Mouse (Mus musculus) gastrocnemius, postnatal 10 days (tissue): ENCODE results near the gene Trmt1. TPM values are rescaled to one million over a fixed set of nuclear protein-coding genes. Genes with fewer than 3 reads are reported as not detected.

Experiments used
- DNase-seq: peaks from one replicate; pipeline ENCODE4 v3.0.0; 2021; ENCODE audit warnings: mixed read lengths
- total RNA-seq, 2 experiments: library from RNA; stranded (reverse); gene quantifications; 2 replicates each; pipeline ENCODE4 v1.2.3; 2021

The Trmt1 gene
- total RNA-seq, 2 experiments from 2014 or later: 33.7 to 43.9 TPM

DNA sequence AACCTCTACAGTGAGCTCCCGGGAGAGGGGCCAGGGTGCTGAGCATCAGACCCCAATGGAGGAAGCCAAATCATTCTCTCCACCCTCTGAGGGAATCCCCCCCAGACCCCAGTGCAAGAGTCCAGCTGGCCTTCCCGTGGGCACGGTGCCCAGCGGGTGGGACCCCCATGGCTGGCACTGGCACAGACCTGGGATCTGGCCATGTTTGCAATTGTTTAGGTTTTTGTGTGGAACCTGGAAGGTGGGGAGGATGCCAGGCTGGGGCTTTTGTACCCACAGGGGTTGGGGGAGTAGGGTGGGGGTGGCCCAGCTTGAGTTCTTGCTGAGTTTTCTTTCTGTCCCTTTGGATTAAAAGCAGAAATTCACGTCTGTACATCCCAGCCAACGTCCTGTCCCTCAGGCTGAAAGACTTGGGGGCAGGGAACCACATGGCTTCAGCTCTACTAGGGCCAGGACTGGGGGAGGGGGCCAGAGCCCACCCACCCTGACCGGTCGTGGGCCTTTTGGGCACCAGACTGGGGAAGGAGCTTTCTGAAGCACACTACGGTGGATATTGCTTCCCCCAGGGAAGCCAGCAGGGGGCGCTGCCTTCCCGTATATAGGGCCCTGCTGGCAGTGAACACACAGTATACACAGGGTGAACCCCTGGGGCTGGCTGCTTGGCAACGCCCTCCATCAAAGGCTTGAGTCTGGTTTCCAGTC is 22.8 kb downstream of the Trmt1 start:
- DNase-seq: peak; percentile 89

GRCm38 (mm10) chr8:84709931-84710330 is 23.8 kb downstream of the Trmt1 start:
- DNase-seq: no peak

GRCm38 (mm10) chr8:84711312-84711711 is 25.2 kb downstream of the Trmt1 start:
- peak; percentile 10 for DNase-seq

GRCm38 (mm10) chr8:84711933-84712758 is 26.0 kb downstream of the Trmt1 start:
- DNase-seq: peak; percentile 50

DNA sequence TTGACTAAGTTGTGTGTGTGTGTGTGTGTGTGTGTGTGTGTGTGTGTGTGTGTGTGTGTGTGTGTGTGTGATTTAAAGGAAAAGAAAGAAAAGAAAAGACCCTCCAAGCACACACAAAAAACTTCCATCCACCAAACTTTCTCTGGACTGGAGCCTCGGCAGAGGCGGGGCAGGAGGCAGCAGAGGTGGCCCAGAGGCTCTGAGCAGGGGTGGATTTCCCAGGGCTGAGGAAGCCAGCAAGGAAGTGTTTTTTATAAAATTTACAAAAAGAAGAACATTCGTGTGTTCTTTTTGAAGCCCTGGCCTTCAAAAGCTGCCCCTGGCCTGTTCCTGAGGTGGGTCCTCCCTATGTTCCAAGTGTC is 26.6 kb downstream of the Trmt1 start:
- peak; percentile 41 for DNase-seq

GRCm38 (mm10) chr8:84713381-84713780 is 27.3 kb downstream of the Trmt1 start:
- no peak for DNase-seq

DNA sequence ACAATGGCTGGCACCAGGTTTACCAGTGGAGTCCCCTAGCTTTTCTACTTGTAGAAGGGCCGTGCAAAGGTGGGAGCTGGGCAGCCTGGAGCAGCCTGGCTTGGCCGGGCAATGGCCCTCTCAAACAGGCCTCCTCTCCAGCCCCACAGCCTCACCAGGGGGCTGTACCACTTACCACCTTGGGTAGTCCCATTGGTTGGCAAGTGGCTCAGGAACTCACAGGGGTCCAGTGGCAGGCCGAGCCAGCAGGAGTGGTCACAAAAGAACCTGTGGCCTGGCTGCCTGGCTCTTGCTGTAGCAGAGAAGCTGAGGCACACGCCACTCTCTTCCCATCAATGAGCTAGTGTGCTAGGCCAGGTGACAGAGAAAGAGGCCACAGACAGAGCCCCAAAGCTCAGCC is 28.1 kb downstream of the Trmt1 start:
- no peak for DNase-seq

DNA sequence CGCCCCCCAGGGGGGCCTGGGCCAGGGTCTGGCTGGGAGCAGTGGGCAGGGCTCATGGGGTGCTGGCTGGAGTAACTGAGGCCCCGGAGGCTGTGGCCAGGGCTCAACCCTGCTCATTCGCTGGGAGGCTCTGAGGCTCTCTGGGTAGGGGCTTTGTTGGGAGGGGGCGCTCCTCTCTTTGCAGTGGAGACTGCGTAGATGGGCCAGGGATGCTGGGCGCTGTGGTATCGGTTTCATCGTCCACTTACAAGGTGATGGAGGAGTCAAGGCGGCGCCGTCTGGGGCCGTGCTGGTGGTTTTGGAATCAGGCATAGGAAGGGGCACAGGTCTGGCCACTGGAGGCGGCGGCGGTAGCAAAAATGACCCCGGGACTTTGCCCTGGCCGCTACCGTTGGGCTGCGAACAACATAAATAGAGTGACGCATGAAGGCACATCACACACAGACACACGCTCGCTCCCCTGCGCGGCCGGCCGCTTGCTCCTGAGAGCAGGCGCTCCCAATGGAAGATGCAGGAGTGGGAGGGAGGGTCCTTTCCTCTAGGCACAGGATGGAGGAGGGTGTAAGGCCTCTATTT is 29.9 kb downstream of the Trmt1 start:
- DNase-seq: peak; percentile 20

- no peak for DNase-seq
Observed at GRCm38 (mm10) chr8:84716790-84717189, 30.7 kb downstream of the Trmt1 start.

- DNase-seq: no peak
Observed at GRCm38 (mm10) chr8:84718476-84718875, 32.4 kb downstream of the Trmt1 start.

DNA sequence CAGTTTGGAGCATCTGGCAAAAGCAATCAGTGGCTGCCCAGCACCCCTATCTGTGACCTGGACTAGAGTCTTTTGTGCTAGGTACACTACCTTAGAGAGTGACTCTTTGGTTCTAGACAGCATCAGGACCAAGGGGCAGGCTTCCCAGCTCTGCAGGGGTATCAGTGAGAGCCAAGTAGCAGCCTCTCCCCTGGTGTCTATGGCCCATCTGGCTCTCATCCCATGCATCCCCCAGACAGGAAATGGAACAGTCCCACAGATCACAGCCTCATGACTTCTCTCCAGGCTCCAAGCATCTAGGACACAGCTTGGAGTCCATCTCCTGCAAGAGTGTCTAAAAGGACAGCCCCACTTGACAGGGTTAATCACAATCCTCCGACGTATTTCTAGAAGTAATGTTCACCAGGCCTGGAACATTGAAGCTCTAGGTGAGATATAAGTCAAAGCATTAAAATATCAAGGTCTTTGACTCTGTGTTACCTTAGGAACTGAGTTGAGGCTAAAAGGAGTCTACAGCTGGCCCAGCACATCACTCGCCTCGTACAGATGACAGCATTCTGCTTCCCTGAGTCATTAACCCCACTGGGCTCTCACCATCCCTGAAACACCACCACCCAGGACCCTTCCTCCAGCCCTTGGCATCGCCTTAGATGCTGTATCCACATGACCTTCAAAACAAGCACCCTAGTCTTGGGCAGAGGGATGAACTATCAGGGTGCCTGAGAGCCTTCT is 33.0 kb downstream of the Trmt1 start:
- DNase-seq: no peak

- DNase-seq: no peak
Observed at GRCm38 (mm10) chr8:84722530-84722849, 36.4 kb downstream of the Trmt1 start.

- DNase-seq: peak; percentile 71
Observed at GRCm38 (mm10) chr8:84722850-84723570, 36.9 kb downstream of the Trmt1 start, which contains the start of gene G430095P16Rik. Gene G430095P16Rik (plus strand): TSS chr8:84723007.

- DNase-seq: no peak
Observed at GRCm38 (mm10) chr8:84723571-84723900, 37.4 kb downstream of the Trmt1 start.

DNA sequence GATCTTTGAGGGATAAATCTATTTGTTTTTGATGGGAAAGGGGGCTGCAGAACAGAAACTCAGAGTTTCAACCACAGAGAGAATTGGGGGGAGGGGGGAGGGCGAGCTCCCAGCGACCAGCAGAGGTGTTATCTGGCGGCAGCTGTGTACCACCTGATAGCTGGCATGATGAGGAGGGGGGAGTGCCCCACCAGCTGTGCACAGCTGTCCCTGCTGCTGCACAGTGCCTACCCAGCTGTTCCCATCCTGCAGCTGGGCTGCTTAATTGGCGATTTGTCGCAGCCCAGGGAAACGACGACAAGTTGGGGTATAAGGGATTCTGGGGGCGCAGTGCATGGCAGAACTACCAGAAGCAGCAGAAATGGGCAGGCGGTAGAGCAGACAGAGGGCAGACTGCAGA is 38.6 kb downstream of the Trmt1 start:
- DNase-seq: no peak

DNA sequence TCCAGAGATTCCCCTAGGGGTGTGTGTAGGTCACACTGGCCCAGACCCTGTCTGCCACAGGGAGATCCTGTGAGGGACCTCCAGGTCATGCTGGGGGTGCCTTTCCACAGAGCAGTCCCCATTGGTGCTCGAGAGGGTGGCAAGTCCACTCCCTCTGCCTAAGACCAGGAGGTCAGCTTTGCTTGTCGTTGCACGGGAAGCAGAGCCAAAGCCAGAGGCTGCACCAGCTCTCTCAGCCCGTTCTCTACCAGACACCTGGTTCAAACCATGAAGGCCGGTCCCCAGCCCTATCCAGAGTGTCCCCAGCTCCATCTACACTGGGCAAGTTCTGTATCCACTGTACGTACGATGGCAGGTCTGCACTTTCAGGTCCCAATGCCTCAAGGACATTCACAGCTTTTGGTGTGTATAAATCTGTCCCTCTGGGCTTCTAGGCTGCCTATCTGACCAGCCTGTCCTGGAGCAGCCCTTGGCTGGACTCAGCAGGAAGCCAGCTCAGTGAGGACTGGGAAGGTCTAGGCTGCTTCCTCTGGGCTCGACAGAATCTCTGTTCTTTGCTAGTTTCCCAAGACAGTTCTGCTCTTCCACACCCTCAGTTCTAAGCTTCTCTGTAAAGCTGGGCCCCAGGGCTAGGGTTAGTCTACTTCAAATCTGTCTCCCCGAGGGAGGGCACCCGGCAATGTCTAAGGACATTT is 39.3 kb downstream of the Trmt1 start:
- DNase-seq: no peak

DNA sequence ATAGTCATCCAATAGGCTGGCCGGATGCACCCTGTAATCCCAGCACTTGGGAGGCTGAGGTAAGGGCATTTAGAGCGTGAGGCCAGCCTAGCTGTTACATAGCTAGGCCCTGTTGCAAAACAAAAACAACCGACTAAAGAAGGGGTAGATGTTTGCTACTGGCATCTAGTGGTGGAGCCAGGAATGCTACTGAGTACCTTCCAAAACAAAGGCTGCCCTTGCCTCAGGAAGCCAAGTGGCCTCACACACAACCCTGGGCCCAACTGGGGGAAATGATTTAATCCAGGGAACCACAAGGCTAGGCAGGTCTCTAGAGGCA is 39.8 kb downstream of the Trmt1 start:
- DNase-seq: no peak

DNA sequence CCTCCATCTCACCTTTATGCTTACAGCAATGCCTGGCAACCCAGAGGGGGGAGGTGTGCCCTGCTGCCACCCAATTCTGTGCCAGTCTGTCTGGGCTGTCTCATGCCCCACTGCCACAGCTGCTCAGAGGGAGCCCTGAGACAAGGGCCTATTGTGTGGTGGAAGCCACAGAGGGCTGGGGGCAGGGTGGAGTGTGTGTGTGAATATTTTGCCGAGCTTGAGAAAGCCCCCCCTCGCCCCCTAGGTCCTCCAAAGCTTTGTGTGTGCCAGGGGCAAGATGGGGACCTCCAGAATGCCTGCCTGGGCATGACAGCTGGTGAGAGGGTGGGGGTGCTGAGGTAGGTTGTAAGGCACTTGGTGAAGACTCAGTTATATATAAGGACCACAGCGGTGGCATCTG is 42.4 kb downstream of the Trmt1 start:
- no peak for DNase-seq

GRCm38 (mm10) chr8:84729921-84730362 is 43.8 kb downstream of the Trmt1 start:
- peak; percentile 65 for DNase-seq

GRCm38 (mm10) chr8:84730541-84731370 is 44.6 kb downstream of the Trmt1 start:
- peak; percentile 69 for DNase-seq
